Mouse (Mus musculus) C2C12 (cell line): ENCODE results near the gene Lifr. TPM values are rescaled to one million over a fixed set of nuclear protein-coding genes. Genes with fewer than 3 reads are reported as not detected.

ENCODE experiments used
- H3K27me3 ChIP-seq: one replicate; pipeline ENCODE4 v1.6.1; 2011; ENCODE audit not compliant: control insufficient read depth, insufficient read depth, insufficient read length
- H3K36me3 ChIP-seq: one replicate; pipeline ENCODE4 v1.6.1; 2011; ENCODE audit not compliant: control insufficient read depth, insufficient read depth
- H3K4me3 ChIP-seq: one replicate; pipeline ENCODE4 v1.5.1; 2011; ENCODE audit warnings: mild to moderate bottlenecking, control low read depth; ENCODE audit not compliant: poor library complexity, insufficient read depth, severe bottlenecking
- H3K79me2 ChIP-seq: one replicate; pipeline ENCODE4 v1.6.1; 2011; ENCODE audit not compliant: control insufficient read depth, insufficient read depth
- H3K79me3 ChIP-seq: one replicate; pipeline ENCODE4 v1.6.1; 2011; ENCODE audit warnings: low read depth, control low read depth
- H3ac ChIP-seq: one replicate; pipeline ENCODE3; 2011; ENCODE audit warnings: low read depth; ENCODE audit not compliant: control insufficient read depth, insufficient read length
- CEBPB ChIP-seq: IDR thresholded peaks from one replicate; pipeline ENCODE4 v1.6.1; 2011; ENCODE audit warnings: low read depth, mild to moderate bottlenecking, control low read depth, moderate library complexity
- CTCF ChIP-seq: IDR thresholded peaks from one replicate; pipeline ENCODE4 v1.5.1; 2011; ENCODE audit not compliant: control insufficient read depth, insufficient read depth, insufficient read length
- FOSL1 ChIP-seq: IDR thresholded peaks from one replicate; pipeline ENCODE4 v1.8.0; 2011; ENCODE audit warnings: mild to moderate bottlenecking, low read length; ENCODE audit not compliant: poor library complexity, insufficient read depth, severe bottlenecking
- MAX ChIP-seq: IDR thresholded peaks from one replicate; pipeline ENCODE4 v1.6.1; 2011; ENCODE audit warnings: mild to moderate bottlenecking, control low read depth
- MYOD1 ChIP-seq: IDR thresholded peaks from one replicate; pipeline ENCODE4 v1.6.1; 2011; ENCODE audit warnings: low read depth; ENCODE audit not compliant: control insufficient read depth, insufficient read length
- MYOG ChIP-seq: IDR thresholded peaks from one replicate; pipeline ENCODE4 v1.6.1; 2011; ENCODE audit not compliant: control insufficient read depth, insufficient read length; ENCODE audit errors: extremely low read depth
- USF1 ChIP-seq: IDR thresholded peaks from one replicate; pipeline ENCODE4 v1.6.1; 2011; ENCODE audit warnings: low read depth, mild to moderate bottlenecking, control low read depth, moderate library complexity
- polyA plus RNA-seq: library from polyadenylated mRNA; unstranded; fragments of >200 nt; fragmentation: generic; extraction: Trizol; gene quantifications from one replicate; pipeline ENCODE4 v1.2.1, GENCODE M21; 2012; ENCODE audit warnings: missing spikeins

The Lifr gene
- polyA plus RNA-seq, 1 experiment = 15.2 TPM

DNA sequence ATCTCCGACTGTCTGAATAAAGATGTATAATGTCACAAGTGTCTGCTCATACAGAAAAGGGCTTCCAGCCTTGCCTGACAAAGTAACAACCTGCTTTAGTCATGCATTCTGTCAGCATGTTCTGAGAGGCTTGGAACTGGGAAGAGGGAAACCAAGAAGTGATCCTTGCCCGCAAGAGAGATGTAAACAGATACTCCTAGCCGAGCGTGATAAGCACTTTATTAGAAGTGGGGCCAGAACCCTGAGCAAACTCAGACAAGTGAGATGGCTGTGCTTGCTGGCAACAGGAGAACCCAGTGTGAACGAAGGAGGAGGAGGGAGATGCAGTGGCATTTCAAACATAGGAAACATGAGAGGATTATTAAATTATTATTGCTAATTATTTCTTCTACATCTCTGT is 14.8 kb downstream of the Lifr start:
- no peaks in the 10 kb centered on the region for H3K36me3 ChIP-seq
- H3K4me3 ChIP-seq = no peak overlapping the region
- H3K79me2 ChIP-seq = no peaks in the 10 kb centered on the region
- no peaks in the 10 kb centered on the region for H3K27me3 ChIP-seq
- TF ChIP-seq MAX = no peak
- TF ChIP-seq CEBPB = no peak
- TF ChIP-seq USF1 = no peak
- TF ChIP-seq MYOG = no peak
- H3K79me3 ChIP-seq = no peaks in the 10 kb centered on the region
- no peak overlapping the region for H3ac ChIP-seq

DNA sequence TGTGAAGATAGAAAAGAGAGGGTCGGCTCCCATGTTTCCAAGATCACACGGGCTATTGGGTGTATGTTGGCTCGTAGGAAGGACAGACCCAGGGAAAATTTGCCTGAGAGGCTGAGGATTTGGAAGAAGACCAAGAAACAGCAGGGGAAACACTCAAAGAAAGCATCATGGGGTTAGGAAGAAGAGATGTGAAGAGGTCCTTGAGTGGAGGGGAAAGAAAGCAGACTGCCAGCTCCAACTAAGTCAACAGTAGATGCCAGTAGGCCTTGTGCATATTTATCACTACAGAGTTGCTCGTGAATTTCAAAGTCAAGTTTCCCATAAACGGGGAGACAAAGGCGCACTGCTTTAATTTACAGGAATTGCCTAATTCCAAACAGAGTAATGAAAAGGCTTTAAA is 17.7 kb downstream of the Lifr start:
- H3K36me3 ChIP-seq = no peaks in the 10 kb centered on the region
- TF ChIP-seq MYOD1 = no peak
- no peak for TF ChIP-seq CEBPB
- no peak for TF ChIP-seq FOSL1
- H3K79me3 ChIP-seq = no peaks in the 10 kb centered on the region
- no peaks in the 10 kb centered on the region for H3K27me3 ChIP-seq
- no peak overlapping the region for H3K4me3 ChIP-seq
- no peak overlapping the region for H3ac ChIP-seq
- H3K79me2 ChIP-seq = no peaks in the 10 kb centered on the region

DNA sequence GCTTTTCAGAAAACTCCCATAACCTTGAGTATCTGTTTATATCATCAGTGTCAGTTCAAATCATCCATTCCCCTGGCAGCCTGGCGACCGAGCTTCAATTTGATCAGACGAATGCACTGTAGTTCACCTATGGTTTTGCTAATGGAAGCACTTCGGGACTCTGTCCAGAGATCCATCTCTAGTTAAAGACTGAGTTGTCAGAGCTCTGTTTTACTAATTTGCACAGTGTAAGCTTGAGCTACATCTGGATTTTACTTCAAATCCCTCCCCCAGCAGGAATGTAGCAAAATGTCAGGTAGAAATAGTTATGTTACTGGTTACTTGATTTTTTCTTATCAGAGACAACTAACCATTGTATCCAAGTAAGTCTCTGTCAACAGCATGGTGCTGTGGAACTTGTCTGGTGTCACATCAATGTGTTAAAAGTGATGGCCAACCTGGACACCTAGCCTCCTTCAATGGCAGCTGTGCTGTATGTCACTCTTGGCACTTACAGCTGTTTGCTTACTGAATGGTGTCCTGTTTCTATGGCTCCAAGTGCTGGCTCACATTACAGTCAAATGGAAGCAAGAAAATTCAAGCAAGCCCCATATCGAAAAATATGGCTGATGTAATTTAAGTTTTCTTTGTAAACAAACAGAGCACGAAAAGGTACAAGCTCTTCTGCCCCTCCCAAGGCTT is 22.0 kb downstream of the Lifr start:
- Histone ChIP-seq H3K79me3 (no peaks in the 10 kb centered on the region), H3K79me2 (no peaks in the 10 kb centered on the region), H3K27me3 (no peaks in the 10 kb centered on the region), H3ac (no peak overlapping the region), H3K36me3 (no peaks in the 10 kb centered on the region), H3K4me3 (no peak overlapping the region)
- TF ChIP-seq CTCF (no peak), FOSL1 (no peak), MYOD1 (peak; percentile 89)

DNA sequence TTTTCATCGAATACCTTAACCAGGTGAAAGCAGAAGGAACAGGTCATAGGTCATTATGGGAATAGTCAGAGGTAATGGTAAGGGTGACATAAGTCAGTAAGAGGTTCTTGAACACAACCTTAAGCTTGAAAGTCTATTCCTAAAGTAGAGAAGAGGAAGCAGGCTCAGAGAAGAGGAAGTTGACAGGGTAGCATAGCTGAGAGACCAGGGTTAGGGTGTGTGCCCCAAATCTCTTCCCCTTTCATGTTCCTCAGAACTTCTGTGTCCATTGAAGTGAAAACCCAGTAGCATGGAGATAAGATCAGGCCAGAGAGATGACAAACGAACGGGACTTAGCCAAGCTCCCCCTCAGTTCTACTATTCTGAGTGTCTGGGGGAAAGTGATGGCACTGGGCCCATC is 23.5 kb downstream of the Lifr start:
- H3K36me3 ChIP-seq = no peaks in the 10 kb centered on the region
- H3ac ChIP-seq = no peak overlapping the region
- H3K27me3 ChIP-seq = no peaks in the 10 kb centered on the region
- H3K79me2 ChIP-seq = no peaks in the 10 kb centered on the region
- no peaks in the 10 kb centered on the region for H3K79me3 ChIP-seq
- TF ChIP-seq MAX (no peak), MYOD1 (no peak)
- H3K4me3 ChIP-seq = no peak overlapping the region

DNA sequence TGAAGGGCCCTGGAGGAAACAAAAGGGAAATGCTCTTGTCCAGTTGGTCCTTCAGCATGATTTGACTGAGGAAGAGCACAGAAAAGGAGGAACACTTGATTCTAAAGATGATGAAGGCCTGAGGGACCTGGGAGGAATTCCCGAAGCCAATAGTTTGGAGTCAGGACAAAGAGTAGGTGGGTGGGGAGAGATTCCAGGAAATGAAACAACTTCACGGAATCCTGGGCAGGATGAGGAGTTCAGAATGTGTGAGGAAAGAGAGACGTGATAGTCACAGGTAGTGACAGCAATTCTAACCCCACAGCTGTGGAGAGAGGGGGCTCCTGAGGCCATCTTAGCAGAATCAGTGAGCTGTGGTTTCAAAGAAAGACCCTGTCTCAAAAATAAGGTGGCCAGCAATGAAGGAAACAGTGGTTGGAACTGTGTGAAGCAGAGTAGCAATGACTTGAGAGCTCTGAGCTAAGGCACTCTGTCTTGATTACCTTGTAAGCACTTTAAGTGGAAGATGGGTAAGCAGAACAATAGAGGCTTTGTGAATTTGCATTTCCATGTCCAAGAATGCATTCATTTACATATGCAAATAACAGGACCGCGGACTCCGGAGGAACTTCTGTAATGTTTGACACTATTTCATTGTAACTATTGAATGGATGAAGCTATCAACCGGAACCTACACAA is 25.1 kb downstream of the Lifr start:
- TF ChIP-seq CEBPB = no peak
- TF ChIP-seq USF1 = no peak
- TF ChIP-seq MYOD1 = no peak
- no peak for TF ChIP-seq CTCF
- no peak for TF ChIP-seq MAX
- TF ChIP-seq MYOG = no peak
- TF ChIP-seq FOSL1 = no peak
- Histone ChIP-seq H3K27me3 (no peaks in the 10 kb centered on the region), H3K79me2 (no peaks in the 10 kb centered on the region), H3K4me3 (no peak overlapping the region), H3K79me3 (no peaks in the 10 kb centered on the region), H3K36me3 (no peaks in the 10 kb centered on the region), H3ac (no peak overlapping the region)

DNA sequence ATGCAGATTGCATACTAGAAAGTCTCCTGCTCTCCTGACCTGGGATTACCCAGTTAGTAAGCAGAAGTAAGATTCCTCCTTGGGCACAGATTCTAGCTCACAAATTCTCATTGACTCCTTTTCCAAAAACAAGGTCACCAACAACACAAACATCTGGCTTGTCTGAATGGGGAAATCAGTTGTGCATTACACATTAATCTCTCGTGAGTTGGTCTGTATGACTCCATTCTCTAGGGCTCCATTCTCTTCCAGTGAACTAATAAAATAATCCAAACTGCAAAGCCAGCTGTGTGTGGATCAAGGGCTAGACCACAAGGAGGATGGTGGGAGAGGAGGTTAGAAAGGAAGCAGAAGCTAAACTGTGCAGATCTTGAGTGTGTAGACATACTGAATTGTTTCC is 25.8 kb downstream of the Lifr start:
- Histone ChIP-seq H3K4me3 (no peak overlapping the region), H3K79me2 (no peaks in the 10 kb centered on the region)
- TF ChIP-seq MAX (no peak), FOSL1 (no peak), MYOG (no peak), USF1 (no peak), MYOD1 (no peak), CEBPB (no peak), CTCF (no peak)

More for the DNA sequence above, 25.8 kb downstream of the Lifr start:
- no peaks in the 10 kb centered on the region for H3K27me3 ChIP-seq
- H3K36me3 ChIP-seq = no peaks in the 10 kb centered on the region
- no peak overlapping the region for H3ac ChIP-seq
- H3K79me3 ChIP-seq = no peaks in the 10 kb centered on the region
